Mouse (Mus musculus): ENCODE results near the gene Gcn1l1. TPM values are rescaled to one million over a fixed set of nuclear protein-coding genes. Genes with fewer than 3 reads are reported as not detected.

Gcn1l1 gene
- total and polyA plus RNA-seq, 2 experiments from 2014 or later, result 22.8 to 73.4 TPM

DNA sequence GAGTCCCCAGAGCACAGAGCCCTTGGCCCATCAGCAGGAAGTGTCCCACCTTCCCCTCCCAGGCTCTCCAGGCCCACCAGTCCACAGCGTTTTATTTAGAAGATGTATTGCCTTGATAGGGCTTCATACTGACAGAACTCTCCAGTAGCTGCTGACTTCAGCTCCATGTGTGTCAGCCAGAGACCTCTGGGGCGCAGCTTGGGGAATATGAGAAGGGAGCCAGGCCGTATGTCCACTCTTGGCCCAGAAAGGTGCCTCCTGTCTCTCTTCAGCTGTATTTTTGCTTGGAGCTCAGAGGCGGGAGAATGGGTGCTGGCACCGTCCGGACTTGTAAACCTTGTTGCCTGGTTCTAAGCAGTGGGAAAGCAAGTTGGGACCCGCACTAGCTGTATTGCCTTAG is 17.6 kb upstream of the Gcn1l1 start:
- Histone ChIP-seq H3K4me3 (ENCODE audit: low read length) (no peak overlapping the region), H3K36me3 (ENCODE audit: insufficient read depth, low read length) (peaks cover 34% of the 10 kb centered on the region; the same call in 1 of the 2 replicates), H3K4me2 (ENCODE audit: low read depth, low read length) (no peak overlapping the region), H3K27ac (no peak overlapping the region), H3K9me3 (ENCODE audit: low read length) (no peaks in the 10 kb centered on the region), H3K27me3 (ENCODE audit: insufficient read depth, low read length) (no peaks in the 10 kb centered on the region), H3K4me1 (ENCODE audit: insufficient read depth, low read length) (peaks cover 12% of the 10 kb centered on the region), H3K9ac (replicated peaks; ENCODE audit: low read length) (no peak overlapping the region)
- 79% methylated on average over 7 of the region's 7 CpGs for WGBS
- no peak for TF ChIP-seq CTCF (IDR thresholded peaks at IDR 0.05; ENCODE audit: low read depth)
- ATAC-seq (no peak), DNase-seq (ENCODE audit: low spot score) (no peak)

DNA sequence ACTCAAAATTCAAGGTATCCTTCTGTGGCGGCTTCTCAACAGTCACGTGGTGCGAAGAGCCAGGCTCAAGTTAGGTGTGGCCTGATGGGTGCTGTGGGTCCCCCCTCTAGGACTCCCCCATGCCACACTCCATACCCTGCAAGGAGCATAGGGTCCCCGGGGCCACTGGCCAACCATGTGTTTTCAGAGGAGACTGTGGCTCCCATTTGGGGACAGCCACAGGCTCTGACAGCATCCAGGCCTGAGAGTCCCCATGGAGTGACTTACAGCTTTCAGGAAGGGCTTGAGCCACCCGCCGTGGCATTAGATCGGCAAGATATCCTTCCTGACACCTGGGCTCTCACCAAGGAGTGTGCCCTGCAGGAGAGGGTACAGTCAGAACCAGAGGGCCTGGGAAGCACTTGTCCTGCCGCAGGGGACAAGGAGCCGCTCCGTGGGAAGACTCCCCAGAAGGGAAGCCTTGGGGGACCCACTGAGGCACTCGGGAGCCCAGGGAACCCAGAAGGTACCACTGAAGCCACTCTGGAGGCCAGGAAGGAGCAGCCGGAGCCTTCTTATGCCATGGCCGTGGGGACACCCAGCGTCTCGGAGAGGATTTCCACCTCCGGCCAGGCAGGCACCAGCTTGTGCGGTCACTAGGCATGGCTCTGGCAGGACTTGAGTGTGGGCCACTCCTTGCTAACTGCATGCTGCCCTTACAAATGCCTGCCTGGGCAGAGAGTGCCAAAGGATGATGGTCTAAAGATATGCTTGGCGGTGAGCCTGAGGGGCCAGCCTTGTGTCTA is 16.4 kb upstream of the Gcn1l1 start:
- Histone ChIP-seq H3K27ac (no peak overlapping the region), H3K4me2 (ENCODE audit: low read depth, low read length) (no peak overlapping the region), H3K9me3 (ENCODE audit: low read length) (no peaks in the 10 kb centered on the region), H3K9ac (replicated peaks; ENCODE audit: low read length) (no peak overlapping the region), H3K27me3 (ENCODE audit: insufficient read depth, low read length) (no peaks in the 10 kb centered on the region), H3K4me1 (ENCODE audit: insufficient read depth, low read length) (peaks cover 6% of the 10 kb centered on the region), H3K36me3 (ENCODE audit: insufficient read depth, low read length) (peaks cover 43% of the 10 kb centered on the region; the same call in 1 of the 2 replicates), H3K4me3 (ENCODE audit: low read length) (no peak overlapping the region)
- WGBS, result 92% methylated on average over 18 of the region's 18 CpGs
- DNase-seq (ENCODE audit: low spot score) (no peak), ATAC-seq (no peak)
- no peak for TF ChIP-seq CTCF (IDR thresholded peaks at IDR 0.05; ENCODE audit: low read depth)

DNA sequence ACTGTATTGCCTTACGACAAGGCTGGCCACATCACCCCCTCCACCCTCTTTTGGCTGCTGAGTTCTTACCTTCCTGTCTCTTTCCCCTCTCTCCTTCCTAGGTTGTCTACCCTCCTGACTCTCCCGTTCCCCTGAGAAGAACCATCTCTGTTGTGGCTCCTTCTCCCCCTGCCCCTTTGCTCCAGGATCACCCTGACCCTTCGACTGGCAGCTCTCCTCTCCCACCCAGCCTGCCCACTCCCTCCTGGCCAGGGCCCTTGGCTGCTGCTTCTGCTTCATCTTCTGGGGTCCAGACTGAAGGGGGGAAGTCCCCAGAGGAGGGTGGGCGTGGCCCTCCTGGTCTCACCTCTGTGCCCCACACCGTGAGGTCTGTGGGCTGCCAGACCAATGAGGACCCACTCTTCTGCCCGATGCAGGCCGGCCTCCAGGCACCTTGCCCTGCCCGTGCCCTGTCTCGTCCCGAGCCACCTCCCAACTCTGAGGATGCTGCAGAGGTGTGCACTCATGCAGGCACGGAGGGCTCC is 14.5 kb upstream of the Gcn1l1 start:
- Histone ChIP-seq H3K9me3 (ENCODE audit: low read length) (no peaks in the 10 kb centered on the region), H3K4me2 (ENCODE audit: low read depth, low read length) (no peak overlapping the region), H3K4me3 (ENCODE audit: low read length) (no peak overlapping the region), H3K27ac (no peak overlapping the region), H3K27me3 (ENCODE audit: insufficient read depth, low read length) (no peaks in the 10 kb centered on the region), H3K9ac (replicated peaks; ENCODE audit: low read length) (no peak overlapping the region), H3K4me1 (ENCODE audit: insufficient read depth, low read length) (no peaks in the 10 kb centered on the region), H3K36me3 (ENCODE audit: insufficient read depth, low read length) (peaks cover 47% of the 10 kb centered on the region; the same call in 1 of the 2 replicates)
- no peak for DNase-seq (ENCODE audit: low spot score)
- ATAC-seq, result no peak
- WGBS, result 79% methylated on average over 11 of the region's 11 CpGs
- TF ChIP-seq CTCF (IDR thresholded peaks at IDR 0.05; ENCODE audit: low read depth), result no peak

DNA sequence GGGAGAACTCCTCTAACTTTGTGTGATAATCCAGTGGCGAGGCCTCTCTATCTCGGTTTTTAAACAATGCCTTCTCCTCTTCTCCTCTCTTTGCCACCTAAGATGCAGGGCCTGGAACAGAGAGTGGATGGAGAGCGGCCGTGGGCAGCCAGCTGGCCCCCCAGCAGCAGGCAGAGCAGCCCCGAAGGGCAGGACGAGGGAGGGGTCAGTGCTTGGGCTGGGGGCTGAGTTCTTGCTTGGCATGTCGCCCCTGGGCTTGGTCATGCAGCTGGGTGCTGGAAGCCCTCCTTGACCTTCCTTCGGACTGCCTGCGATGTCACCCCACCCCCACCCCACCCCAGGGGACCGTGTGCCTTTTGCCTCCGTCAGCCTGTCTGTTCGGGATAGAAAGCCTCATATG is 13.7 kb upstream of the Gcn1l1 start:
- Histone ChIP-seq H3K36me3 (ENCODE audit: insufficient read depth, low read length) (peaks cover 47% of the 10 kb centered on the region; the same call in 1 of the 2 replicates), H3K4me2 (ENCODE audit: low read depth, low read length) (no peak overlapping the region), H3K27ac (no peak overlapping the region), H3K9ac (replicated peaks; ENCODE audit: low read length) (no peak overlapping the region), H3K4me1 (ENCODE audit: insufficient read depth, low read length) (no peaks in the 10 kb centered on the region), H3K4me3 (ENCODE audit: low read length) (no peak overlapping the region), H3K27me3 (ENCODE audit: insufficient read depth, low read length) (no peaks in the 10 kb centered on the region), H3K9me3 (ENCODE audit: low read length) (no peaks in the 10 kb centered on the region)
- no peak for DNase-seq (ENCODE audit: low spot score)
- ATAC-seq, result no peak
- TF ChIP-seq CTCF (IDR thresholded peaks at IDR 0.05; ENCODE audit: low read depth), result no peak
- WGBS, result 72% methylated on average over 12 of the region's 12 CpGs

DNA sequence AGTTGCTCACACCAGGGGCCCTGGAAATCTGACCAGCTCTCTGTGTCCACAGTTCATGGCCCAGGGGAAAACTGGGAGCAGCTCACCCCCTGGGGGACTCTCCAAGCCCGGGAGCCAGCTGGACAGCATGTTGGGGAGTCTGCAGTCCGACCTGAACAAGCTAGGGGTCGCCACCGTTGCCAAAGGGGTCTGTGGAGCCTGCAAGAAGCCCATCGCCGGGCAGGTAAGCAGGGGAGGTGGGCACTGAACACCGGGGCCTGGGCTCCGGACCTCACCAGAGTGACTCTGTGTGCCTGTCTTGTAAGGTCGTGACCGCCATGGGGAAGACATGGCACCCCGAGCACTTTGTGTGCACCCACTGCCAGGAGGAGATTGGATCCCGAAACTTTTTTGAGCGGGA is 13.3 kb upstream of the Gcn1l1 start:
- Histone ChIP-seq H3K9ac (replicated peaks; ENCODE audit: low read length) (no peak overlapping the region), H3K4me1 (ENCODE audit: insufficient read depth, low read length) (no peaks in the 10 kb centered on the region), H3K36me3 (ENCODE audit: insufficient read depth, low read length) (peaks cover 47% of the 10 kb centered on the region; the same call in 1 of the 2 replicates), H3K4me2 (ENCODE audit: low read depth, low read length) (no peak overlapping the region), H3K4me3 (ENCODE audit: low read length) (no peak overlapping the region), H3K9me3 (ENCODE audit: low read length) (no peaks in the 10 kb centered on the region), H3K27ac (no peak overlapping the region), H3K27me3 (ENCODE audit: insufficient read depth, low read length) (no peaks in the 10 kb centered on the region)
- 78% methylated on average over 13 of the region's 13 CpGs for WGBS
- TF ChIP-seq CTCF (IDR thresholded peaks at IDR 0.05; ENCODE audit: low read depth), result no peak
- DNase-seq (ENCODE audit: low spot score), result no peak
- no peak for ATAC-seq

DNA sequence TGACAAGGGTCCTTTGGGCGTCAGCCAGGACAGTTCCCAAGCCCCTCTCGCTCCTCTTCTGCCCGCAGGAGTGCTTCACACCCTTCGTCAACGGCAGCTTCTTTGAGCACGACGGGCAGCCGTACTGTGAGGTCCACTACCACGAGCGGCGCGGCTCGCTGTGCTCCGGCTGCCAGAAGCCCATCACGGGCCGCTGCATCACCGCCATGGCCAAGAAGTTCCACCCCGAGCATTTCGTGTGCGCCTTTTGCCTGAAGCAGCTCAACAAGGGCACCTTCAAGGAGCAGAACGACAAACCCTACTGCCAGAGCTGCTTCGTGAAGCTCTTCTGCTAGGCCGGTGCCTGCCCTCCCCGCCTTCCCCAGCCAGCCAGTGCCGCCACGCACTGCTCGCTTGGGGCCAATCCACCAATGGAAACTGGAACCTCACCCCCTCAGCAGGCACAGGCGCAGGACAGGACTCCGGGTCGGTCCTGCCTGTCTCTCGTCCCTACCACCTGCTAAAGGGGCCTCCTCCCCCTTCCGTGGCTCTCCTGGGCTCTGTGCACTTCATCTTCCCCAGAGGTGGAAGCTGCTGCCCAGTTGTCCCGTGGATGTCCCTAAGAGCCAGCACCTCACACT is 11.1 kb upstream of the Gcn1l1 start:
- TF ChIP-seq CTCF (IDR thresholded peaks at IDR 0.05; ENCODE audit: low read depth), result no peak
- peaks cover 39% of the 10 kb centered on the region; the same call in 1 of the 2 replicates for H3K36me3 ChIP-seq (ENCODE audit: insufficient read depth, low read length)
- no peaks in the 10 kb centered on the region for H3K27me3 ChIP-seq (ENCODE audit: insufficient read depth, low read length)
- no peak for ATAC-seq
- H3K4me3 ChIP-seq (ENCODE audit: low read length), result no peak overlapping the region
- H3K4me2 ChIP-seq (ENCODE audit: low read depth, low read length), result no peak overlapping the region
- no peak overlapping the region for H3K27ac ChIP-seq
- 83% methylated on average over 33 of the region's 33 CpGs for WGBS
- no peaks in the 10 kb centered on the region for H3K9me3 ChIP-seq (ENCODE audit: low read length)
- no peak for DNase-seq (ENCODE audit: low spot score)
- H3K4me1 ChIP-seq (ENCODE audit: insufficient read depth, low read length), result no peaks in the 10 kb centered on the region
- no peak overlapping the region for H3K9ac ChIP-seq (replicated peaks; ENCODE audit: low read length)
